Comparison of ENCODE assay signal across 8 mouse cellular contexts in the genomic region with DNA sequence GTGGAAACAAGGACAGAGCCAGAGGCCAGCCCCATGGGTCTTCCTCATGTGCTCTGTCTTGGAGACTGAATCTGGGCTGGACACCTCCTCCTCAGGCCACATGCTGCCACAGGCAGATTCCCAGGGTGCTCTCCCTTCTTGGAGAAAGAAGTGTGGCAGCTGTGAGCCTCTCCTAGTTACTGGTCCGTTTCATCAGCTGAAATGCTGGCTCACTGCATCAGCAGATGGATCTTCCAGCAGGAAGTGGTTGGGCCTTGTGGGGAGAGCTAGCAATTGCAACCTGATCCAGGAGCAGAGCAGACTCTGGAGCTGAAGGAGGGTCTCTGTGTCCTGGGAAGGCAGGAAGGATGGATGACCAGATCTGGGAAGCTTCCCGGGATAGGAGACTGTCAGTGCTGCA. TPM values are rescaled to one million over a fixed set of nuclear protein-coding genes. Genes with fewer than 3 reads are reported as not detected.
DNase-seq lines count a peak whose midpoint lies in the region.

No protein-coding gene starts in this region.

- no peaks in the 10 kb centered on the region for H3K36me3 ChIP-seq in hindbrain, embryonic 10.5 days
- no peaks in the 10 kb centered on the region for H3K36me3 ChIP-seq in limb, embryonic 10.5 days

- 32% methylated on average over 2 of the region's 2 CpGs for WGBS in hindbrain, embryonic 10.5 days
- 2% methylated on average over 2 of the region's 2 CpGs for WGBS in limb, embryonic 10.5 days

- peak; percentile 60 for DNase-seq in 3134 (ENCODE audit: extremely low read depth, insufficient read length, low spot score)
- peak; percentile 88 for DNase-seq in MN1 (ENCODE audit: low spot score)
- peak; percentile 33 to 53 for DNase-seq in frontal cortex, adult 2 months (ENCODE audit: extremely low spot score in 1 of 2, low spot score in 1 of 2)
- DNase-seq in hindbrain, embryonic 10.5 days (ENCODE audit: low spot score) = peak; percentile 21
- peak; percentile 39 for DNase-seq in limb, embryonic 10.5 days (ENCODE audit: low spot score)
- peak; percentile 27 to 33 for DNase-seq in right cerebral cortex, adult 2 months (ENCODE audit: low spot score in 2 of 2)
- DNase-seq in thymus, postnatal 36 days = no peak
- DNase-seq in adrenal gland, adult 18-20 months (ENCODE audit: low spot score in 2 of 2) = no peak

- H3K27ac ChIP-seq in hindbrain, embryonic 10.5 days = peak overlapping the region; percentile 35; the same call in 1 of the 2 replicates
- H3K27ac ChIP-seq in limb, embryonic 10.5 days = no peak overlapping the region

- peaks cover 37% of the 10 kb centered on the region for H3K4me1 ChIP-seq in hindbrain, embryonic 10.5 days (replicated peaks)
- peaks cover 41% of the 10 kb centered on the region for H3K4me1 ChIP-seq in limb, embryonic 10.5 days

- H3K4me3 ChIP-seq in hindbrain, embryonic 10.5 days = no peak overlapping the region
- H3K4me3 ChIP-seq in limb, embryonic 10.5 days = no peak overlapping the region

- H3K27me3 ChIP-seq in hindbrain, embryonic 10.5 days (ENCODE audit: insufficient read depth, poor library complexity, severe bottlenecking) = peaks cover 15% of the 10 kb centered on the region
- peaks cover 30% of the 10 kb centered on the region for H3K27me3 ChIP-seq in limb, embryonic 10.5 days (ENCODE audit: low read depth, poor library complexity, severe bottlenecking)

- H3K9me3 ChIP-seq in hindbrain, embryonic 10.5 days = 0 out of 2 replicates have a peak, but pooled peaks cover 6% of the 10 kb centered on the region
- H3K9me3 ChIP-seq in limb, embryonic 10.5 days (replicated peaks) = no peaks in the 10 kb centered on the region

RNA-seq across cellular contexts. Expression of a gene that starts 50.3 kb away (rescaled TPM):
- 21.3 and 22.5 TPM in 2 replicates for polyA plus RNA-seq in frontal cortex, adult 2 months (2012; rRNA removed)
- 1.3 and 1.7 TPM in 2 replicates for polyA plus RNA-seq in hindbrain, embryonic 10.5 days (2016; fragmentation: Nextera tagmentation; extraction: Ambion mirVana)
- 0.88 and 1.1 TPM in 2 replicates for polyA plus RNA-seq in limb, embryonic 10.5 days (2016; fragmentation: Nextera tagmentation; extraction: Ambion mirVana)
- total RNA-seq in adrenal gland, adult 18-20 months (2021) = 1 to 10 TPM in 1 of 2 experiments, under 1 TPM in 1; 0.46 to 2.2 TPM

RNA-seq across cellular contexts. Expression of a gene that starts 53.0 kb away (rescaled TPM):
- 11.8 and 12.9 TPM in 2 replicates for polyA plus RNA-seq in frontal cortex, adult 2 months (2012; rRNA removed)
- 7.4 and 9.3 TPM in 2 replicates for polyA plus RNA-seq in hindbrain, embryonic 10.5 days (2016; fragmentation: Nextera tagmentation; extraction: Ambion mirVana)
- 7.1 and 8.2 TPM in 2 replicates for polyA plus RNA-seq in limb, embryonic 10.5 days (2016; fragmentation: Nextera tagmentation; extraction: Ambion mirVana)
- total RNA-seq in adrenal gland, adult 18-20 months (2021) = 10 to 100 TPM; 13.0 to 14.3 TPM

Comparison
In these comparisons a context has a peak if more than half of its experiments do, and no peak if none do; other contexts are left out.
1. DNase-seq: peak in 3134 (single experiment), MN1 (single experiment), frontal cortex, adult 2 months (2 of 2), hindbrain, embryonic 10.5 days (single experiment), limb, embryonic 10.5 days (single experiment) and right cerebral cortex, adult 2 months (2 of 2); none in thymus, postnatal 36 days (0 of 2) and adrenal gland, adult 18-20 months (0 of 2).